Mouse (Mus musculus) cerebellum, adult (tissue): ENCODE measurements at regions not wholly inside any gene's neighbourhood (a gene's known extent, or its start where the extent isn't known, plus 50 kb on each side); places are given as distances from the start of the nearest gene placed in this dataset.
A peak's percentile ranks its signal among the peaks of the same experiment; 100 is the strongest.

Experiments
- ATAC-seq: cut with Nextera tagmentation; 2 replicates; pipeline ENCODE4 v1.9.2; 2017; ENCODE audit warnings: mild to moderate bottlenecking, moderate library complexity, mixed read lengths; ENCODE audit not compliant: insufficient number of reproducible peaks, low FRiP score, low TSS enrichment

GRCm38 (mm10) chr3:118248768-118249167 lies 313.2 kb upstream of the Dpyd start:
- no peak for ATAC-seq

GRCm38 (mm10) chr3:118275917-118276316 lies 286.0 kb upstream of the Dpyd start:
- no peak for ATAC-seq

GRCm38 (mm10) chr3:118278274-118278673 lies 283.7 kb upstream of the Dpyd start:
- ATAC-seq, result no peak

- ATAC-seq, result no peak
These were observed 275.0 kb upstream of the Dpyd start for GRCm38 (mm10) chr3:118286946-118287345.

- ATAC-seq, result no peak
These were observed 236.8 kb upstream of the Dpyd start for GRCm38 (mm10) chr3:118325111-118325510.

- no peak for ATAC-seq
These were observed 233.7 kb upstream of the Dpyd start for GRCm38 (mm10) chr3:118328237-118328636.

- ATAC-seq, result no peak
These were observed 232.7 kb upstream of the Dpyd start for GRCm38 (mm10) chr3:118329132-118329674.

- no peak for ATAC-seq
These were observed 230.4 kb upstream of the Dpyd start for GRCm38 (mm10) chr3:118331559-118331958.

GRCm38 (mm10) chr3:118338716-118339115 lies 223.2 kb upstream of the Dpyd start:
- no peak for ATAC-seq

GRCm38 (mm10) chr3:118361741-118362141 lies 200.2 kb upstream of the Dpyd start:
- peak; percentile 81 for ATAC-seq
